Mouse (Mus musculus): ENCODE data around the gene Urgcp.
A peak's percentile ranks its signal among the peaks of the same experiment; 100 is the strongest.

The Urgcp gene

DNA sequence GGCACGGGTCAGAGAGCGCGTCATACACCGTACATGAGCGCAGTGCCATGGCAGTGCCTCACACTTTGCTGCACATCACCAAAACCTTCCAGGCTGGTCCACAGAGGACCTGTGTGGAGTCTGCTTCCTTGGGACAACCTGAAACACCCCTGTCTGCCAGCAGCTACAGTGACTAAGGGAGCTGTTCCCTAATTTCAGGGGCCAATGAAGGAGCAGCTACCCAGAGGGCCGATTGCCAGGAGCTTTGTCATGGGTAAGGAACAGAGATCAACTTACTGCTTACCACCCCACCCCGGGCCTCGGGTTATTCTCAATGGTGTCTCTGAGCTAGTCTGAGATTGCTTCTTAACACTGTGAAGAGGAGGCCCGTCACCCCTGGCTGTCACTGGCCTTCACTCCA, 47.0 kb downstream of the Urgcp start:
- no peak for DNase-seq (ENCODE audit: low read depth, low spot score)

DNA sequence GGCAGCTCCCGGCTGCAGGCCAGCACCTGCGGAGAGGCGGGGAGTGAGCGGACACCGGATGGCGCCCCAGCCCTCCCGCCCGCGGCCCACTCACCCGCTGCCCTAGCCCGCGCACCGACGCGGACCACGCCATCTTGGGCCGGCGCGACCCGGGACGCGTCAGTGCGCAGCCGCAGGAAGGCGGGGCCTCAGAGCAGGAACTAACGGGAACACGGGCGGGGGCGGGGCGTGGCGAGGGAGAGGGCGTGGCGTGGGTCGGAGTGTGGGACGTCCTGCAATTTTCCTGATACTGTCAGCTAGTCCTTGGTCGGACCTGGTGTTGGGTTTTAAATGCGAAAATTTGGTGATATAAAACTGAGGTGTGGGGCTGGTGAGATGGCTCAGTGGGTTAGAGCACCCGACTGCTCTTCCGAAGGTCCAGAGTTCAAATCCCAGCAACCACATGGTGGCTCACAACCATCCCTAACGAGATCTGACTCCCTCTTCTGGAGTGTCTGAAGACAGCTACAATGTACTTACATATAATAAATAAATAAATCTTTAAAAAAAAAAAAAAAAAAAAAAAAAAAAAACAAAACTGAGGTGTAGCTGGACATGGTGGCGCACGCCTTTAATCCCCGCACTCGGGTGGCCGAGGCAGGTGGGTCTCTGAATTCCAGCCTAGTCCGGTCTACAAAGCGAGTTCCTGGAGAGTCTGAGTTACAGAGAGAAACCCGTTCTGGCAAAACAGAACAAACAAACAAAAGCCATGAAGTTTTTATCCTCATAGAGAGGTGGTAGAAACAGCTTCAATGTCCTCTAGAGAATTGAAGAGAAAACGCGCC, 54.4 kb downstream of the Urgcp start:
- peak; percentile 89 for DNase-seq (ENCODE audit: low read depth, low spot score)

DNA sequence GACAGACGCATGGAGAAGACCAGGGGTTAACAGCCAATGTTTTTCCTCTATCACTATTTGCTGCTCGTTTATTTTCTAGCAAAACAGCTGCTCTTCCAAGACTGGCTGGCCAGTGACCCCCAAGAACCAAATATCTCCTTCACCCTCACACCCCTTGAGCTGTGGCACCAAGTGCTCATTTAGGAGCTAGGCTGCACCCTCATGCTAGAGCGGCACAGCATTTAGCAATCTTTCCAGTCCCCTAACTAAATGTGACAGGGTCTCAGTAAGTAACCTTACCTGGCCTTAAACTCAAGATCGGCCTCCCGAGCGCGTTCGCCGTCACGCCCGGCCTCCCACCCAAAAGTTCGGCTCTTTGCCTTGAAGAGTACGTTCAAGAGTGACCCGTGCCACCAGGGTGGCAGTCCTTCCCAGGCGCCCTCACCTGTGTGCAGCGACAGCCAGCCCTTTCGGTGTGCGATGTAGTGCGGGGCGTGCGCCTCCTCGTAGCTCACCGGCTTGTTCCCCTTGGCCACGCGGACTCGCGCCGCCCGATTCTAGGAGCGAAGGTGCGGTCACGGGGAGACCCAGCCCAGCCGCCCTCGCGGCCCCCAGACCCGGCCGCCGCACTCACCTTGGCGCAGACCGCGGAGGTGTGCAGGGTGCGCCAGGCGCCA, 55.2 kb downstream of the Urgcp start:
- no peak for DNase-seq (ENCODE audit: low read depth, low spot score)

DNA sequence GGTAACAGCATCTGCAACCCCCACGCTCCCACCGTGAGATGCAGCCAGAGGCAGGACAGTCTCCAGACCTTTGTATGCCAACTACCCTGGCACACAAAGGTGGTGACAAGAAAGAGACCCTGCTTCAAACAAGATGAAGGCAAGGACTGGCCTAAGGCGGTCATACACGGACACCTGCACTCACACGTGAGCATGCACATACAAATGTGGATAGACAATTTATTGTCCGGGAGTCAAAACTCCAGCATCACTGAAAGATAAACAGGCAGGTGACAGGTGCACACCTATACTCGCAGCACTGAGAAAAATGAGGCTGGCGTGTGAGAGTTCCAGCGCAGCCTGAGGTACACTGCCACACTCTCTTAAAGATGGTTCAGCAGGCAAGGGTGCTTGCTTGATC, 56.2 kb downstream of the Urgcp start:
- no peak for DNase-seq (ENCODE audit: low read depth, low spot score)

DNA sequence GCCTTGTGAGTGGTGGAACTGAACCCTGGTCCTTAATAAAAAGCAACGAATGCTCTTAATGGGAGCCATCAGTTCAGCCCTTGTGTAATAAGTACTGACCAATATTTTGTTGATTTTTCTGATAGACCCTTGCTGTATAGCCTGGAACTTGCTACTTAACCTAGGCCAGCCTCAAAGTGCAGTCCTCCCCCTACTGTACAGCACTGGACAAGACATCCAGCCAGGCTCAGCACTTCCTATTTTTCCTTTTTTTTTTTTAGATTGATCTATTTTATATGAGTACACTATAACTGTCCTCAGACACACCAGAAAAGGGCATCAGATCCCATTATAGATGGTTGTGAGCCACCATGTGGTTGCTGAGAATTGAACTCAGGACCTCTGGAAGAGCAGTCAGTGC, 58.8 kb downstream of the Urgcp start:
- DNase-seq (ENCODE audit: low read depth, low spot score): no peak

DNA sequence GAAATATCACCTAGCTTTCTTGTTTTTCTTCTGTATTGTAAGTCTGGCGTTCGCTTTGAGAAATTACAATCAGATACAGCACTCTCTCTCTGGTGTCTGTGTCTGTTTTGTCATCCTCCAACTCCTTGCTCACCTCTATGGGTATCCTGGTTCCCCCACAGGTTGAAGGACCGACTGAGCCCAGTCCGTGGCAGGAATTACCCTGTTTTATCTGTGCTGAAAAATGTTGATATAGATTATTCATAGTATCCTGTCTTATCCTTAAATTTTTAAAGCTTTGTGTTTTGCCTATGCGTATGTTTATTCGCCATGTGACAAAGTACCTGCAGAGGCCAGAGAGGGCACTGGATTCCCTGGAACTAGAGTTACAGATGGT, 59.2 kb downstream of the Urgcp start:
- DNase-seq (ENCODE audit: low read depth, low spot score): no peak

DNA sequence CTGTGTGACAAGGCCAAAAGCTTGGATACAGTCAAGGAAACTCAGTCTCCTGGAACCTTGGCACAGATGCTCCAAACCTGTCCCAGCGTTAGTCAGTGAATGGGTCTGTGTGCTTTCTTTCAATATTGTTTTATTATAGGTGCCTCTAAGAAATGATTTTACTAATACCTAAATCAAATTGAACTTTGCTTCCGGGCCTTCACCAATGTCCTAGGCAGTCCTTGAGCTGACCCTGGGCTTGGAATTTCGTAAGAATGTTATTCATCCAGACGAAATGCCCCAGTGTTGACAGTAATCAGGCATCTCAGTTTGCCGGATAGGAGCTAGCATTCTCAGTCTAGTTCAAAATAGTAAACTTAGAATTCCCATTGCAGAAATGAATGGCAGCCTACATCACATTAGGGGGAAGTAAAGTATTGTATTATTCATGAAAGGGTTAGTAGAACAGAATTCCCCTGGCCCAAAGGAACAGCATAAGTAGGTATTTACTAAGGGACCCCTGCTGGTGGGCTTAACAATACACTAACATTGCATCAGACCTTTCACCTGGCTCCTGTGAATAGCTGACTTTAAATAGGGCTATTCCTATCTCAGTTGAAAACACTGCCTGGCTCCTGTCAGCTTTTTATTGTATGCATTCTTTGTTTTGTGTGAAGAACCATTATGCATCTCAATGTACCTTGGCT, 59.8 kb downstream of the Urgcp start:
- no peak for DNase-seq (ENCODE audit: low read depth, low spot score)

DNA sequence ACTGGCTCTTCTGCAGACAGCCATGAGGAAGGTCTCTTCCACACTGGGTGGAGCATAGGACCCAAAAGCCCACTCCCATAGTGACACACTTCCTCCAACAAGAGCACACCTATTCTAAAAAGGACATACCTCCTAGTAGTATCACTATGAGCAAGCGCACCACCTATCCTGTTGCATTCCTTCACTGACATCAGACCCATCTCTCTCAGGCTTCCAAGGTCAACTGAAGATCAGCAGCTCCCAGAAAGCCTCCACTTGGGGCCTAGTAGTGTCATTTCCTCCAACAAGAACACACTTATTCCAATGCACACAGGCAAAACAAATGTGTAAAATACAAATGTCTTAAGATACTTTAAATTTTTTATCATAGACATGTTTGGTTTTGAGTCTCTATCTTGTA, 60.4 kb downstream of the Urgcp start:
- no peak for DNase-seq (ENCODE audit: low read depth, low spot score)

DNA sequence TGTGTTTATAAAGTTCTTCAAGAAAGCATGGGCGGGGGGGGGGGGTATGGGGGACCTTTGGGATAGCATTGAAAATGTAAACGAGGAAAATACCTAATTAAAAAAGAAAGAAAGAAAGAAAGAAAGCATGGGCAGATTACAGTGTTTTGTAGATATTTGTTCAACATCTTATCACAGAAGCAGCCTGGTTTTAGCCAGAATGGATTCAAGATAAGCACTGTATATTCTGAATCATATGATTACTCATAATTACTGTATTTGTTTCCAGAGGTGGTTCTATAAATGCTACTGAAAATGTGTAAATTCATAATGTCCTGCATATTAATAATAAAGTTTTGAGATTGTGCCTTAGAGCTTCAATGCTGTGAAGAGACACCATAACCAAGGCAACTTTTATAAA, 60.9 kb downstream of the Urgcp start:
- DNase-seq (ENCODE audit: low read depth, low spot score): no peak

DNA sequence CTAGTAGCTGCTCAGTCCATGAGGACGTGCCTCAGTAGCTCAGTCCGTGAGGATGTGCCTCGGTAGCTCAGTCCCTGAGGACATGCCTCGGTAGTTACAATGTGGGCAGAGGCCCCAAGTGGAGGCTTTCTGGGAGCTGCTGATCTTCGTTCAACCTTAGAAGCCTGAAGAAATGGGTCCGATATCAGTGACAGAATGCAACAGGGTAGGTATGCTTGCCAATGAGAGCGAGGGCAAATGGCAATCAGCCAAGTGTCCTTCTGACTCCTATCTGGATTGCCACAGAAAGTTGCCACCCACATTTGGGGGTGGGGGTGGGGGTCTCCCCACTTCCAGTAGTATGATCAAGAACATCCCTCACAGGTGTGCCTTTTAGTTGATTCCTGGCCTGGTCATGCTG, 61.4 kb downstream of the Urgcp start:
- no peak for DNase-seq (ENCODE audit: low read depth, low spot score)

DNA sequence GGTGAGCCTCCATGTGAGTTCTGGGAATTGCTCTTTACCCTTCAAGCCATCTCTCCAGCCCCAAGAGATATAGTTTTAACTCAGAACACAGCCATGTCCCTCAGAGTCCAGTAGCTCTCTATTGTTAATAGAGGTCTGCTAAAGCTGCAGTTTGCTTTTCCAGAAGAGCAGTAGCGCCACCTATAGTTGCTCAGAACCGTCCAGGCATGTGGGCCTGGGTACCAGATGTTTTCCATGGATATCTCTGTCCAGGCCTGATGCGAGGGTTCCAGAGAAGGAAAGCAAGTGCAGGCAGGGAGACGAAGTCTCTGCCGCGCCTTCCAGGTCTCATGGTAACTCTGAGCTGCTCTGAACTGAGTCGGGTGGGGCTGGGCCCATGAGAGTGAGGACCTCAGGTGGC, 70.4 kb downstream of the Urgcp start:
- DNase-seq (ENCODE audit: low read depth, low spot score): no peak

DNA sequence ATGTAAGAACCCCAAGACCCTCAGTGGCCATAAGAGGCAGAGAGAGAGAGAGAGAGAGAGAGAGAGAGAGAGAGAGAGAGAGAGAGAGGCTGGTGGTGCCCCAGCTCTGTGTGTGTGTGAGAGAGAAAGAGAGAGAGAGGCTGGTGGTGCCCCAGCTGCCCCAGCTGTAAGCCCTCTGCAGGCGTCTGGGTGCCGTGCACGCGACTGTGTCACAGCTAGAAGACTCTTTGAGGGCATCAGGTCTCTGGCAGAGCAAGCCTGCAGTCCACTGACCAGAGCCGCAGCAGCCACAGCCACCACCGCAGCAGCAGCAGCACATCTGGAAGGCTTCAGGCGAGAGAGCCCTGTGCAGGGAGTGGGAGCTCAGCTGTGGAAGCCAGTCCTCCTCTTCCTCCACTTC, 77.9 kb downstream of the Urgcp start:
- no peak for DNase-seq (ENCODE audit: low read depth, low spot score)

DNA sequence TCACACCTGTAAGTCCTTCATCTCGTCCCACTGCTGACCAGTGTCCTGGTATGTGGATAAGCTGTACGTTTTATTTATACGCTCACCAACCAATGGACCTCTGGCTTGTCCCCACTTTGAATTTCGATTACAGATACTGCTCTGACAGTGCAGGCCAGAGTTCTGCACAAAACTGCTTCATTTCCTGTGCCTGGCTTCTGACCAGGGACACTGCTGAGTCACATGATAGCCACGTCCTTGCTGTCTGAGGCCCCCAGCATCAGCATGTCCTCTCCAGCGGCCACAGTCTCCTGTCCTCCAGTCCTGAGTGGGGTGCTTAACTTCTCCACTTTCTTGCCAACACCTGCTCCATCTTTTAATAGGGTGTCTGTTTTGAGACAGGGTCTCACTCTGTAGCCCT, 79.6 kb downstream of the Urgcp start:
- no peak for DNase-seq (ENCODE audit: low read depth, low spot score)

Measured in retina, postnatal 7 days (tissue).